Mouse (Mus musculus) heart, postnatal 14 days (tissue): ENCODE data around the gene Adamts17. TPM values are rescaled to one million over a fixed set of nuclear protein-coding genes. Genes with fewer than 3 reads are reported as not detected.

Source experiments
- DNase-seq, 2 experiments: peaks; one replicate each; pipeline ENCODE4 v3.0.0; 2021 to 2022
- intact Hi-C: fragments of 180-260 bp; cut with DNase I; formaldehyde crosslinking; loops from one replicate; pipeline ENCODE4 v1.15.1; 2025
- long read RNA-seq, 2 experiments: library from polyadenylated mRNA; stranded (forward); transcript quantifications; one replicate each; pipeline ENCODE4 v2.0.0; 2021
- total RNA-seq, 2 experiments: library from RNA; stranded (reverse); gene quantifications; 2 replicates each; pipeline ENCODE4 v1.2.3; 2021

Gene Adamts17
- 10 to 100 TPM; 11.7 to 12.8 TPM for total RNA-seq
- long read RNA-seq, experiment 1, partial matches to known transcripts: 3 of 4 reads
- long read RNA-seq, experiment 1, other reads (novel, unspliced or antisense): 1 of 4 reads
- long read RNA-seq, experiment 2, full-length matches to known transcripts: 1 of 6 reads
- long read RNA-seq, experiment 2, partial matches to known transcripts: 3 of 6 reads
- long read RNA-seq, experiment 2, other reads (novel, unspliced or antisense): 2 of 6 reads

- DNase-seq: peak; percentile 90 to 92
- intact Hi-C loops: loop anchor here (1.0 to 5.0 kb wide), 5 partner anchors 19 to 213 kb away; no protein-coding TSS in a partner anchor
Observed at GRCm38 (mm10) chr7:66839463-66840007, at the start of gene Adamts17. Gene Adamts17, plus strand, starts transcription at chr7:66839735.

GRCm38 (mm10) chr7:66789860-66790748, 49.4 kb upstream of the Adamts17 start:
- DNase-seq: peak; percentile 14 to 26
- intact Hi-C loops: no loop called here

GRCm38 (mm10) chr7:66791022-66791421, 48.5 kb upstream of the Adamts17 start:
- no peak for DNase-seq
- intact Hi-C loops: no loop called here

GRCm38 (mm10) chr7:66796909-66797308, 42.6 kb upstream of the Adamts17 start:
- intact Hi-C loops: no loop called here
- no peak for DNase-seq

- intact Hi-C loops: no loop called here
- DNase-seq: no peak
Observed at GRCm38 (mm10) chr7:66797345-66797744, 42.2 kb upstream of the Adamts17 start.

- intact Hi-C loops: no loop called here
Observed at GRCm38 (mm10) chr7:66798826-66799225, 40.7 kb upstream of the Adamts17 start.

GRCm38 (mm10) chr7:66800784-66801183, 38.8 kb upstream of the Adamts17 start:
- DNase-seq: peak; percentile 9 to 26
- intact Hi-C loops: no loop called here

More at GRCm38 (mm10) chr7:66798826-66799225, 40.7 kb upstream of the Adamts17 start:
- DNase-seq: no peak

- DNase-seq: peak; percentile 66 to 68
- intact Hi-C loops: no loop called here
Observed at GRCm38 (mm10) chr7:66801785-66802184, 37.8 kb upstream of the Adamts17 start.

- intact Hi-C loops: no loop called here
- no peak for DNase-seq
Observed at GRCm38 (mm10) chr7:66803798-66804197, 35.7 kb upstream of the Adamts17 start.

- intact Hi-C loops: no loop called here
- DNase-seq: no peak
Observed at GRCm38 (mm10) chr7:66806801-66807200, 32.7 kb upstream of the Adamts17 start.

GRCm38 (mm10) chr7:66810436-66810835, 29.1 kb upstream of the Adamts17 start:
- intact Hi-C loops: no loop called here

GRCm38 (mm10) chr7:66811294-66811693, 28.2 kb upstream of the Adamts17 start:
- intact Hi-C loops: no loop called here
- DNase-seq: no peak

More at GRCm38 (mm10) chr7:66810436-66810835, 29.1 kb upstream of the Adamts17 start:
- no peak for DNase-seq

- no peak for DNase-seq
- intact Hi-C loops: no loop called here
Observed at GRCm38 (mm10) chr7:66812289-66812688, 27.2 kb upstream of the Adamts17 start.

- no peak for DNase-seq
- intact Hi-C loops: no loop called here
Observed at GRCm38 (mm10) chr7:66812737-66813136, 26.8 kb upstream of the Adamts17 start.

GRCm38 (mm10) chr7:66813172-66813571, 26.4 kb upstream of the Adamts17 start:
- no peak for DNase-seq
- intact Hi-C loops: no loop called here

- intact Hi-C loops: no loop called here
- peak; percentile 25 to 42 for DNase-seq
Observed at GRCm38 (mm10) chr7:66815526-66815925, 24.0 kb upstream of the Adamts17 start.

- intact Hi-C loops: loop anchor here (1.0 to 2.0 kb wide), 3 partner anchors 19 to 811 kb away; partner anchors contain the start of gene Adamts17
- peak; percentile 62 to 78 for DNase-seq
Observed at GRCm38 (mm10) chr7:66820034-66820433, 19.5 kb upstream of the Adamts17 start.

- intact Hi-C loops: no loop called here
- no peak for DNase-seq
Observed at GRCm38 (mm10) chr7:66830803-66831202, 8.7 kb upstream of the Adamts17 start.

- intact Hi-C loops: no loop called here
Observed at GRCm38 (mm10) chr7:66831295-66831694, 8.2 kb upstream of the Adamts17 start.

GRCm38 (mm10) chr7:66840008-66840719, 629 bp downstream of the Adamts17 start:
- intact Hi-C loops: loop anchor here (5.0 kb wide), 3 partner anchors 132 to 212 kb away; no protein-coding TSS in a partner anchor
- peak; percentile 51 to 59 for DNase-seq

More at GRCm38 (mm10) chr7:66831295-66831694, 8.2 kb upstream of the Adamts17 start:
- DNase-seq: peak; percentile 62 to 71
